Mouse (Mus musculus) adrenal gland, adult 10 weeks (tissue): ENCODE data around the gene Asnsd1. TPM values are rescaled to one million over a fixed set of nuclear protein-coding genes. Genes with fewer than 3 reads are reported as not detected.

Experiments used
- polyA plus RNA-seq: library from polyadenylated mRNA; stranded (reverse); fragments of 350-450 nt; fragmentation: Illumina TruSeq; extraction: RNeasy Lipid Tissue Mini Kit (QIAGEN cat#74804); gene quantifications from one replicate; pipeline ENCODE4 v1.2.3, GENCODE M21; 2014; ENCODE audit warnings: low read depth, low replicate concordance

The Asnsd1 gene
- 75.2 TPM for polyA plus RNA-seq

DNA sequence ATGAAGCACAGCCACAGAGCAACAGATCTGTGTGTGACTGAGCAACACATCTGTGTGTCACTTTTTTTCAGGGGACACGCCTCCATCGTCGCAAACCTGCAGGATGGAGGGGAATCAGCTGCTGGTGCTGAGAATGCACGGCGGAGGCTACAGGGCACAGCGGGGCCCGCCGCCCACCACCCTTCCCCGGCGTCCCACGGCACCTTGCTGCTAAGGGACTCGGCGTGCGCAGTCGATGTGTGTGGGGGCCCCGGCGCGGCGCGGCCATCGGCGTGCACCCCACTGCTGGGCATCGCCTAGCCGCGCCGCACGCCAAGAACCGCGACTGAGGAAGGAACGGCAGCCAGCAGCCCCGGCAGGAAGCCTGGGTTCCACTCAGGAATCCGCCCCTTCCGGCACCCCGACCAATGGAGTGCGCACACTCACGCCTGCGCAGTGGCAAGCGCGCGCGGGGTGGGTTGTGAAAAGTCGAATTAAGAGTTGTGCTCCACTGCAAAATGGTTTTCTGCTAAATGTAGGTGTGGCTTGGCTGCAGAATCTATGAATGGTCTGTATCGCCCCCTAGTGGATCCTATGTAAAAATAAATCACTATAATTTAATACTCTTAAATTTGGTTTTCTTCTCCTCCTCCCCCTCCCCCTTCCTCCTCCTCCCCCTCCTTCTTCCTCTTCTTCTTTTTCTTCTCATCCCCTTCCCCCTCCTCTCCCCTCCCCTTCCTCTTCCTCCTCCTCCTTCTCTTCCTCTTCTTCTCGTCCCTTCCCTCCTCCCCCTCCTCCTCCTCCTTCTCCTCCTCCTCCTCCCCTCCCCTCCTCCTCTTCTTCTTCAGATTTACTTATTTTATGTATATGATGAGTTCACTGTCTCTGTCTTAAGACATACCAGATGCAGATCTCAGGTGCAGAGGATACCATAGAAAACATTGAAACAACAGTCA is at the start of gene Asnsd1, which contains the start of the genes Asdurf and Gm28551:
Asnsd1 (minus strand) TSS at position 426 of the 935 bp plus-strand sequence.
Asdurf (minus strand) TSS at position 293 of the 935 bp plus-strand sequence.
Gm28551 (minus strand) TSS at position 341 of the 935 bp plus-strand sequence.

DNA sequence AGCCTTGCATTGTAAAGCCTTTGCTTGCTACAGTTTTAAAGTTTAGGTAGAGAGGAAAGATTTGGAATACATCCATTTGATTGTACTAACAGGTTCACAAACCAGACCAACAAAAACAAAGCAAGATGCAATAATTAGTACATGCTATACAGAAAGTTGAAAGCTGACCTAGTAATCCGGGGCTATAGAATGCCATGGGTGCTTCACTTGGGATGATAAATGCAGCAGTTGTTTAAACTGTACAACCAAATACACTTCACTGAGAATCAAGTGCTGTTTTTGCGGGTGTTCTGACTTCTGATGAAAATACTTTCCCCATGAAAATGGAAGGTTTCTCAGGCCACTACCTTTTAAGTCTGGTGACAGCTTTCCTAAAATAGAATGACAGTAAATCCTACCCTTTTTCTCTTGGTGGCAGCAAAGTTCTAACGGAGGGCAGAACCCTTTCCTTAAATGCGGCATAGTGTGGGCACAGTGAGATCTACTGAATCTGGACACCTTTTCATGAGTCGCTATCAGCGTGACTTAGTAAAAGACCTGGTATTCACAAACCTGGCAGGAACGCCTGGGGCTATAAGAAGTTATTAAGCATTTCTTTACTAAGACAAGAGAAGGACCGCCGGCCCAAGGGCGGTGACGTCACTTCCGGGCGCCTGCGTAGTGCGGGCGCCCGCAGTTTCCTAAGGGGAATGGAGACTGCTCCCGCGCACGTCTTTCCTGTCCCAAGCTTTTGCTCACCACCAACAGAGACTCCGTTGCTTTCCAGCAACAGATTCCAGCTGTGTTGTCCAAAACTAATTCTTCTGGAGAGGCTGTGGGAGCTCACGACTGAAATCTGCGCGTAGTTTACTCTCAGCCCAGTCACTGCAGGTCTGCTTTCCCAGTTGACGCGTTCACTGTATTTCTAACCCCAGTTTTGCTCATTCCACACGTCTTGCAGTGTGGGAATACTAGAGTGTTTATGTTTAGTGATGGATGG is 39.3 kb downstream of the Asnsd1 start, which contains the start of gene Osgepl1:
Osgepl1 (plus strand) TSS at position 636 of the 979 bp plus-strand sequence.

GRCm38 (mm10) chr1:53296581-53297383 is 55.8 kb downstream of the Asnsd1 start, which contains the start of the genes Pms1, Ormdl1 and Gm28778:
Gene Pms1, minus strand, starts transcription at chr1:53297018.
Gene Ormdl1, plus strand, starts transcription at chr1:53297095.
Gene Gm28778, plus strand, starts transcription at chr1:53297111.

Other genes with a start within 250 kb of the Asnsd1 start
- gene 1700019A02Rik, start 165.1 kb downstream of the Asnsd1 start, polyA plus RNA-seq, result not detected
- 8.2 TPM for gene Pms1, start 55.7 kb downstream of the Asnsd1 start, polyA plus RNA-seq
- gene Ormdl1, start 55.7 kb downstream of the Asnsd1 start, polyA plus RNA-seq, result 118 TPM
- gene Gm28778, start 55.6 kb downstream of the Asnsd1 start, polyA plus RNA-seq, result not detected
- gene Osgepl1, start 39.1 kb downstream of the Asnsd1 start, polyA plus RNA-seq, result 79.3 TPM
- gene Asdurf, start 133 bp downstream of the Asnsd1 start, polyA plus RNA-seq, result 172 TPM
- gene Gm28551, start 85 bp downstream of the Asnsd1 start, polyA plus RNA-seq, result 0.52 TPM